Mouse (Mus musculus): ENCODE results near the gene Itpr1. TPM values are rescaled to one million over a fixed set of nuclear protein-coding genes. Genes with fewer than 3 reads are reported as not detected.

Itpr1 gene
- total RNA-seq (2014; fragmentation: Nextera tagmentation) = 25.7 and 29.4 TPM in 2 replicates
- total RNA-seq (2017) = 19.0 and 23.1 TPM in 2 replicates
- 8.8 and 9.3 TPM in 2 replicates for polyA plus RNA-seq (2012)

DNA sequence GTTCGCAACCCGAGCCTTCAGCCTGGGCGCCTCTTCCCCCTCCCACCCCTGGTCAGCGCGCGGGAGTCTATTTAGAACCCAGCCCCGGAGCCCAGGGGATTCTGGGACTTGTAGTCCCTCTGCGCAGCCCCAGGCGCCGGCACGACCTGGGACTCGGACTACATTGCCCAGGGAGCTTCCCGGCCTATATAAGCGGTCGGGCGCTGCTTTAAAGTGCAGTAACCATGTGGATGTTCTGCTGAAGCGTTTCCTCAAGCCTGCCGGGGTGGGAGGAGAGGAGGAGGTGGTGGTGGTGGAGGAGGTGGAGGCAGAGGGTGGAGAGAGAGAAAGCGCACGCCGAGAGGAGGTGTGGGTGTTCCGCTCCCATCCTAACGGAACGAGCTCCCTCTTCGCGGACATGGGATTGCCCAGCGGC, at the start of gene Itpr1:
Gene Itpr1 (plus strand): TSS at position 216 of the 415 bp plus-strand sequence.
- H3K27me3 ChIP-seq (ENCODE audit: insufficient read depth, low read length) = peaks cover 9% of the 10 kb centered on the region
- peaks cover 18% of the 10 kb centered on the region for H3K4me1 ChIP-seq (ENCODE audit: insufficient read depth, low read depth, low read length)
- ATAC-seq (ENCODE audit: extremely low read depth, insufficient number of reproducible peaks, low FRiP score, poor library complexity, severe bottlenecking) (peak; percentile 97), DNase-seq (ENCODE audit: low spot score) (peak; percentile 95)
- H3K36me3 ChIP-seq (replicated peaks) = peaks cover 13% of the 10 kb centered on the region
- peak within 1 kb of the TSS; percentile 87 for H3K4me3 ChIP-seq (ENCODE audit: low read depth, low read length)
- no peak for TF ChIP-seq TAL1 (conservative IDR thresholded peaks at IDR 0.05; ENCODE audit: low read depth, low read length)
- peak; percentile 94 for TF ChIP-seq POLR2AphosphoS5 (IDR thresholded peaks at IDR 0.05; ENCODE audit: insufficient replicate concordance, low read depth, low read length)
- no peaks in the 10 kb centered on the region for H3K9me3 ChIP-seq (replicated peaks)

DNA sequence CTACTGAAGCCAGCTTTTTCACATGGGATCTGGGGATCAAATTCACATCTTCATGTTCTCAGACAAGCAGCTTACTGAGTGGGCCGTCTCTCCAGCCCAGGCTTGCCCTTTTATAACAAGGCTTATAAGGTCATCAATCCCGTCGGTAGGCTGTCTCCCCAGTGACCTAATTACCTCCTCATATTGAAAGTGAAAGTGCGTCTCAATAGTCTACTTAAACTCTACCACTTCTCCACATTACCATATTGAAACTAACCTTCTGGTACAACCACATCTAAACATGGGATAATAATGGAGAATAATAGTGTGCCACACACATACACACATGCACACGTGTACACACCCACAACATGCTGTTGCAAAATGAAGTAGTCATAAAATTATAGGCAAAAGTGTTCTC, 48.0 kb upstream of the Itpr1 start:
- no peaks in the 10 kb centered on the region for H3K4me1 ChIP-seq (ENCODE audit: insufficient read depth, low read depth, low read length)
- no peak for ATAC-seq (ENCODE audit: extremely low read depth, insufficient number of reproducible peaks, low FRiP score, poor library complexity, severe bottlenecking)
- TF ChIP-seq POLR2AphosphoS5 (IDR thresholded peaks at IDR 0.05; ENCODE audit: insufficient replicate concordance, low read depth, low read length) (no peak), GATA2 (IDR thresholded peaks at IDR 0.05; ENCODE audit: borderline replicate concordance, low read depth, low read length) (no peak)

DNA sequence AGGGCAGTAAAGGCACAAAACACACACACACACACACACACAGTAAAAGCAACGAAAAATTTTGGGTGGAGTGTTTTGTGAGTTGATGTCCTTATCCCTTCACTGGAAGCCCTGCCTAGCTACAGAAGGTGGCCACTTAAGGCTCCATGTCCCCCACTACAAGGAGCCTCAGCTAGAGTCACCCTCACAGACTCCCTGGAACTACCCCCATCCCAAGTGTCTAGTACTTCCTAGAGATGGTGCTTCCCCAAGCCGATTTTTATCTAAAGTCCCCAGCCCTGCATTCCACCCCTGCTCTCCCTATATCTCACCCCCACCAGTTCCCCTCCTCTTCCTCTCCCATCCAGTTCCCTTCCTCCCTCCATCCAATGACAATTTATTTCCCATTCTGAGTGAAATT, 47.3 kb upstream of the Itpr1 start:
- H3K9me3 ChIP-seq (replicated peaks) = no peaks in the 10 kb centered on the region
- no peaks in the 10 kb centered on the region for H3K4me1 ChIP-seq (ENCODE audit: insufficient read depth, low read depth, low read length)
- H3K27me3 ChIP-seq (ENCODE audit: insufficient read depth, low read length) = no peaks in the 10 kb centered on the region
- no peak for DNase-seq (ENCODE audit: low spot score)
- ATAC-seq (ENCODE audit: extremely low read depth, insufficient number of reproducible peaks, low FRiP score, poor library complexity, severe bottlenecking) = no peak
- H3K4me3 ChIP-seq (ENCODE audit: low read depth, low read length) = no peak overlapping the region
- peaks cover 50% of the 10 kb centered on the region for H3K36me3 ChIP-seq (replicated peaks)
- TF ChIP-seq GATA1 (IDR thresholded peaks at IDR 0.05; ENCODE audit: borderline replicate concordance, low read length) = no peak
- TF ChIP-seq POLR2AphosphoS5 (IDR thresholded peaks at IDR 0.05; ENCODE audit: insufficient replicate concordance, low read depth, low read length) = no peak
- no peak for TF ChIP-seq TAL1 (conservative IDR thresholded peaks at IDR 0.05; ENCODE audit: low read depth, low read length)
- no peak for TF ChIP-seq CTCF (IDR thresholded peaks at IDR 0.05; ENCODE audit: low read depth, low read length)
- no peak for TF ChIP-seq GATA2 (IDR thresholded peaks at IDR 0.05; ENCODE audit: borderline replicate concordance, low read depth, low read length)

More for the DNA sequence above, 48.0 kb upstream of the Itpr1 start:
- Histone ChIP-seq H3K9me3 (replicated peaks) (no peaks in the 10 kb centered on the region), H3K36me3 (replicated peaks) (peaks cover 48% of the 10 kb centered on the region), H3K4me3 (ENCODE audit: low read depth, low read length) (no peak overlapping the region), H3K27me3 (ENCODE audit: insufficient read depth, low read length) (no peaks in the 10 kb centered on the region)
- no peak for DNase-seq (ENCODE audit: low spot score)

DNA sequence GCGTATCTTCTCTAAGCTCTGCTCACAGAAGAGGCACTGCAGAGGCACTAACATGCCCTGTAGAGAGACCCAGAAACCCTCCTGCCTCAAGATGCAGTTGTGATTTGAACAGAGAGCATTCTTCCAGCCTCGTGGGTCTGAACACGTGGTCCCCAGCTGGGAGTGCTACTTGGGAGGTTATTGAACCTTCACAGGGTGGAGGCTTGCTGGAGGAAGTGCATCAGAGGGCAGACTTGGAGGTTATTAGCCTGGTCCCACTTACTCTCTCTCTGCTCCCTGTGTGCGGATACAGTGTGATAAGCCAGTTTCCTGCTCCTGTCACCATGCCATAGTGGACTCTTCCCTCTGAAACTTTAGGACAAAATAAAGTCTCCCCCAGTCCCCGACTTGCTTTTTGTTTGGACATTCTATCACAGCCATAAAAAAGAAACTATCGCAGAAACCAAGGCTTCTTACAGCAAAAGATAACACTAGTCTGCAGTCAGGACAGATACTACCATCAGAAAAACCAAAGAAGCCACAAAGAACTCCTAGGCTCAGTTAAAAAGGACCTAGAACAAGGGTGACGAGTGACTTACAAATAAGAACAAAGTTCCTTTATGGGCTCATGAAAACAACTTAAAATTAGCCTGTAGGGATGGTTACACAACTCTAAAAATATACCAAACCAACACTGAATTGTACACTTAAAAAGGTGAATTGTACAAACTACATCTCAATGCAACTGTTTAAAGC, 44.8 kb upstream of the Itpr1 start:
- H3K9me3 ChIP-seq (replicated peaks) = no peaks in the 10 kb centered on the region
- DNase-seq (ENCODE audit: low spot score) = no peak
- no peak overlapping the region for H3K4me3 ChIP-seq (ENCODE audit: low read depth, low read length)
- H3K27me3 ChIP-seq (ENCODE audit: insufficient read depth, low read length) = no peaks in the 10 kb centered on the region
- no peaks in the 10 kb centered on the region for H3K4me1 ChIP-seq (ENCODE audit: insufficient read depth, low read depth, low read length)
- H3K36me3 ChIP-seq (replicated peaks) = peaks cover 64% of the 10 kb centered on the region
- TF ChIP-seq POLR2AphosphoS5 (IDR thresholded peaks at IDR 0.05; ENCODE audit: insufficient replicate concordance, low read depth, low read length) = no peak
- no peak for TF ChIP-seq GATA2 (IDR thresholded peaks at IDR 0.05; ENCODE audit: borderline replicate concordance, low read depth, low read length)
- no peak for TF ChIP-seq TAL1 (conservative IDR thresholded peaks at IDR 0.05; ENCODE audit: low read depth, low read length)
- no peak for ATAC-seq (ENCODE audit: extremely low read depth, insufficient number of reproducible peaks, low FRiP score, poor library complexity, severe bottlenecking)

DNA sequence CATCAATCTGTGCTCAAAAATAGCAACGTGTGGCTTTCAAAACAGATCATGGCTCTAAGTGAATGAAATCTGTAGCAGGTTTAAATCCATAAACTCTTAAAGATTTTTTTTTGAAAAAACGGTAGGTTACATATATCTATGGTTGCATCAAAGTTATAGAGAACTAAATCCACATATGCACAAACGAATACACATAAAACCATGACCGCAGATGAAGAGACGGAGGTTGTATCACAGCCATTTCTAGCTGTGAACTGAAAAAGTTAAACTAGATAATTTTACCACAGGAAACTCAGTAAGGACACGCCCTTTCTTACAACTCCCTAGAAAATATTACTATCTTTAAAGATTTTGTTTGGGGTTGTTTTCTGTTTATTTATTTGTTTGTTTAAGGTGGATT, 44.2 kb upstream of the Itpr1 start:
- ATAC-seq (ENCODE audit: extremely low read depth, insufficient number of reproducible peaks, low FRiP score, poor library complexity, severe bottlenecking) (no peak), DNase-seq (ENCODE audit: low spot score) (no peak)
- no peak for TF ChIP-seq TAL1 (conservative IDR thresholded peaks at IDR 0.05; ENCODE audit: low read depth, low read length)

DNA sequence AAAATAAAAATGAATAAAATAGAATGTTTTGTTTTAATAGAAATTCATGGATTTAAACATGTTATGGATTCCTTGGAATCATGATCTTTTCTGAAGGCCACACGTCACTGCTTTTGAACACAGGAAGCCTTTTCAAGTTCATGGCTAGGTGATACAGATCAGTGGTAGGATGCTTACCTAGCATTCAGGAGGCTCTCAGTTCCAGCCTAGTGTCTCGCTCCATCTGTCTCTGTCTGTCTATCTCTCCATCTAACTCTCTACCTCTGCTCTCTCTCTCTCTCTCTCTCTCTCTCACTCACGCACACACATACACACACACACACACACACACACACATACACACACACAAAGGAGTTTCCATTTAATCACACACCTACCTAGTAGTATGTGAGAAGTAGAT, 43.4 kb upstream of the Itpr1 start:
- Histone ChIP-seq H3K9me3 (replicated peaks) (no peaks in the 10 kb centered on the region), H3K4me1 (ENCODE audit: insufficient read depth, low read depth, low read length) (no peaks in the 10 kb centered on the region), H3K36me3 (replicated peaks) (peaks cover 67% of the 10 kb centered on the region), H3K27me3 (ENCODE audit: insufficient read depth, low read length) (no peaks in the 10 kb centered on the region), H3K4me3 (ENCODE audit: low read depth, low read length) (no peak overlapping the region)
- TF ChIP-seq TAL1 (conservative IDR thresholded peaks at IDR 0.05; ENCODE audit: low read depth, low read length) (no peak), CTCF (IDR thresholded peaks at IDR 0.05; ENCODE audit: low read depth, low read length) (no peak), POLR2AphosphoS5 (IDR thresholded peaks at IDR 0.05; ENCODE audit: insufficient replicate concordance, low read depth, low read length) (no peak), GATA1 (IDR thresholded peaks at IDR 0.05; ENCODE audit: borderline replicate concordance, low read length) (no peak), GATA2 (IDR thresholded peaks at IDR 0.05; ENCODE audit: borderline replicate concordance, low read depth, low read length) (no peak)
- DNase-seq (ENCODE audit: low spot score) = no peak
- no peak for ATAC-seq (ENCODE audit: extremely low read depth, insufficient number of reproducible peaks, low FRiP score, poor library complexity, severe bottlenecking)

More for the DNA sequence above, 44.2 kb upstream of the Itpr1 start:
- H3K4me1 ChIP-seq (ENCODE audit: insufficient read depth, low read depth, low read length) = no peaks in the 10 kb centered on the region
- peaks cover 66% of the 10 kb centered on the region for H3K36me3 ChIP-seq (replicated peaks)
- no peaks in the 10 kb centered on the region for H3K27me3 ChIP-seq (ENCODE audit: insufficient read depth, low read length)
- no peak overlapping the region for H3K4me3 ChIP-seq (ENCODE audit: low read depth, low read length)
- no peaks in the 10 kb centered on the region for H3K9me3 ChIP-seq (replicated peaks)

DNA sequence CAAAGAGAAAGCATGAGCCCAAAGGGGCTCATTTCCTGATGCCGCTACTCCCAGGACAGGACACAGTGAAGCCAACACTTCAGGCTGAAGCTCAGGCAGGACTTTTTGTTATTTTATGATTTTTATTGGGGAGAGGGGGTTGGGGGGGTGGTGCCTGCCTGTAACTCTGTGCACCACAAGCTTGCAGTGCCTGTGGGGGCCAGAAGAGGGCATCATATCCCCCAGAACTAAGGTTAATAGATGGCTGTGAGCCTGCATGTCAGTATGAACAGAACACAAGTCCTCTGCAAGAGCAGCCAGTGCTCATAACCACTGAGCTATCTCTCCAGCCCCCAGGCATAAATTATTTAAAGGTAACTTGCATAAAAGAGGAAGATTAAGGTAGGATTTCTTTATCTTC, 40.7 kb upstream of the Itpr1 start:
- Histone ChIP-seq H3K4me3 (ENCODE audit: low read depth, low read length) (no peak overlapping the region), H3K4me1 (ENCODE audit: insufficient read depth, low read depth, low read length) (no peaks in the 10 kb centered on the region), H3K27me3 (ENCODE audit: insufficient read depth, low read length) (no peaks in the 10 kb centered on the region), H3K36me3 (replicated peaks) (peaks cover 74% of the 10 kb centered on the region), H3K9me3 (replicated peaks) (no peaks in the 10 kb centered on the region)
- TF ChIP-seq POLR2AphosphoS5 (IDR thresholded peaks at IDR 0.05; ENCODE audit: insufficient replicate concordance, low read depth, low read length) = no peak
- no peak for TF ChIP-seq GATA2 (IDR thresholded peaks at IDR 0.05; ENCODE audit: borderline replicate concordance, low read depth, low read length)
- no peak for TF ChIP-seq GATA1 (IDR thresholded peaks at IDR 0.05; ENCODE audit: borderline replicate concordance, low read length)
- no peak for TF ChIP-seq TAL1 (conservative IDR thresholded peaks at IDR 0.05; ENCODE audit: low read depth, low read length)
- ATAC-seq (ENCODE audit: extremely low read depth, insufficient number of reproducible peaks, low FRiP score, poor library complexity, severe bottlenecking) (no peak), DNase-seq (ENCODE audit: low spot score) (no peak)
